Mouse (Mus musculus) NIH3T3 (cell line): ENCODE results near the gene Mycl.
"Not testable (repeated sequence)": the region's sequence is repeated elsewhere in the genome, so short reads cannot be mapped to it uniquely, and the experiment has no call there.

Source experiments
- DNase-seq: peaks from one replicate; pipeline ENCODE4 v3.0.0-alpha.2; 2012; ENCODE audit warnings: low read depth

Gene Mycl

DNA sequence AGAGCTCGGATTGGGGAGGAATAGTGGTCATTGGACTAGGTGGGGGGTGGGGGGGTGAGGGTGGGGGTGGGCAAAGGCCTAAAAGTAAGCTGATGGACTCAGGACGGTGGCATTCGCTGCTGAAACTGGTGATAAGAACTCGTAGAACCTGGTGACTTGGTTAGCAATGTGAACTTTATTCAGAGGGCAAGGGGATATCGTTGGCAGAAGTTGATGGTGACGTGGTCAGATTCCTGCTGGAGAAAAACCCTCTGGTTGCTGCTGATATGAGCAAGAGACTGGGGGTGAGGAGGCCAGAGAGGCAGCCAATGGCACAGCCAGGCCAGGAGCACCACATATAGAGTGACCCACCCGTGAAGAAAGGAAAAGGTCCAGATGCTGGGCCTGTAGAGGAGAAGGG, 14.2 kb upstream of the Mycl start:
- no peak for DNase-seq

GRCm38 (mm10) chr4:122981930-122982329, 13.5 kb upstream of the Mycl start:
- DNase-seq: no peak

- DNase-seq: no peak
Measured at GRCm38 (mm10) chr4:122982537-122982936, 12.9 kb upstream of the Mycl start.

DNA sequence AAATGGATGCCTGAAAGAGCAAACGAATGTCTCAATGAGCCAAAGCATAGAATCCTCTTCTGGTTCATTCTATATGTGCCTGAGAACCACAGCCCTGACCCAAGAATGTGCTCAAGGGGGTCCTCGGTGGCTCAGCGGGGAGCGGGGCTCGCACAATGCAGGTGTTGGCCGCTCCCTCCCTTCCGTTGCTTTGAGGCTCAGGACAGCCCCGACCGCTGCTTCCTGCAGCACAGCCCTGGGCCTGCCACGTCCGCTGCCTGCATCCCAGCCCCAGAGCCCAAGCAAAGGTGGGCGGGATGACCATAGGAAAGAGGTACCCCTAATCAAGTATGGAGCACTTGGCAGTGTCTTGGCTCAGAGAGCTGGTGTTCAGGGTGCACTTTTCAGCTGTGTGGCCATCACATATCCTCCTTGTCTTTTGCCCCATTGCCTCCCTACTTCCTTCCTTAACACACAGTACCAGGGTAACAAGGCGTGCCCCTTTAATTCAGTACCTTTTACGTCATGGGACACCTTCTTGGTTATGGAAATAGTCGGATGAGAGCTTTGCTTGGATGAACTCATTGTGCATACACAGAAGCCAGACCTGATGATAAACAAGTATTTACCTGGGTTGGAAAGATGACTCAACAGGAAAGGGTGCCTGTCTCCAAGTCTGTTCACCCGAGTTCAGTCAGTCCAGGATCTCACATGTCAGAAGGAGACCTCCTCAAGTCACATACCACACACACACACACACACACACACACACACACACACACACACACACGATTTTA, 11.8 kb upstream of the Mycl start:
- DNase-seq: no peak

- peak; percentile 88 for DNase-seq
Measured at GRCm38 (mm10) chr4:122985110-122985509, 10.3 kb upstream of the Mycl start.

- DNase-seq: no peak
Measured at GRCm38 (mm10) chr4:122987421-122987820, 8.0 kb upstream of the Mycl start.

GRCm38 (mm10) chr4:122988004-122988403, 7.4 kb upstream of the Mycl start:
- peak; percentile 46 for DNase-seq

- DNase-seq: no peak
Measured at GRCm38 (mm10) chr4:122991177-122991576, 4.3 kb upstream of the Mycl start.

- DNase-seq: no peak
Measured at GRCm38 (mm10) chr4:122992276-122992675, 3.2 kb upstream of the Mycl start.

GRCm38 (mm10) chr4:122996221-122996617, 767 bp downstream of the Mycl start:
- DNase-seq: no peak

DNA sequence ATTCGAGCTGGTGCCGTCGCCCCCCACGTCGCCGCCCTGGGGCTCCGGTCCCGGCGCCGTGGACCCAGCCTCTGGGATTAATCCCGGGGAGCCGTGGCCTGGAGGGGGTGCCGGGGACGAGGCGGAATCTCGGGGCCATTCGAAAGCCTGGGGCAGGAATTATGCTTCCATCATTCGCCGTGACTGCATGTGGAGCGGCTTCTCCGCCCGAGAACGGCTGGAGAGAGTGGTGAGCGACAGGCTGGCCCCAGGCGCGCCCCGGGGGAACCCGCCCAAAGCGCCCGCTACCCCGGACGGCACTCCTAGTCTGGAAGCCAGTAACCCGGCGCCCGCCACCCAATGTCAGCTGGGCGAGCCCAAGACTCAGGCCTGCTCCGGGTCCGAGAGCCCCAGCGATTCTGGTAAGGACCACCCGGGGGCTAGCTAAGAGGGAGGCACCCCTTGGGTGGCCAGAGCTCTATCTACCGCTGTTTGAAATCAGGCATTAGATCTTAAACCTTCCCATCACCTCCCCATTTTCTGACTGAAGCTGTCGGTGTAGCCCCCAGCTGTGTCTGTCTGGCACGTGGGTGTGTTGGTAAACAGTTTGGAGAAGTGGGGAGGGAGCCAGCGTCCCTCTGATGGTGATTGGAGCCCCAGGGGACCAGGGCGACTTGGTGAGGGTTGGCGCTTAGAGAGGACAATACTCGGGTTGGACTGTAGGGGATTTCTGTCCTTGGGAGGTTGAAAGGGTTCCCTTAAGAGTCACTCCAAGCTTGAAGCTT, 1.3 kb downstream of the Mycl start:
- DNase-seq: no peak

- no peak for DNase-seq
Measured at GRCm38 (mm10) chr4:122998537-122999262, 3.2 kb downstream of the Mycl start.

DNA sequence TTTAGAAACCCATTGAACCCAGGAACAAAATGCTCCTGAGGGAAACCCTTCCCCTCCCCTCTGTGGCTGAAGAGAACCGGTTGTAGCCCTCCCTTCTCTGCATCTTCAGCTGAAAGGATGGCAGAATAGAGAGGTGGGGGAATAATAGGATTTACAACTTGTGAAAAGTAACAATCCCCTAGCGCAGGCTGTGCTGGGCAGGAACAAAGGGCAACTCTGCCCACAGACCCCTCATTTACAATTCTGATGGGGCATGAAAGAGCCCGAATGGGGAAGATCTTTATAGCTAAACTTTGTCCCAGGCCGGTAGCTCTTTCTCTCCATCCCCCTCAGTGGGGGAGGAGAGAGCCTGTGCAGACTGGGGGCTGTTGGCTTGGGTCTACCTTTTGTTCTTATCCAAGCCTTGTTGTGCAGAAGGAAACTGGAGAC, 3.8 kb downstream of the Mycl start:
- no peak for DNase-seq

GRCm38 (mm10) chr4:123000130-123000529, 4.7 kb downstream of the Mycl start:
- DNase-seq: no peak

GRCm38 (mm10) chr4:123000617-123001342, 5.3 kb downstream of the Mycl start:
- DNase-seq: no peak

GRCm38 (mm10) chr4:123005054-123005966, 9.9 kb downstream of the Mycl start:
- DNase-seq: peak; percentile 67

- DNase-seq: not testable (repeated sequence)
Measured at GRCm38 (mm10) chr4:123012501-123012900, 17.0 kb downstream of the Mycl start.

DNA sequence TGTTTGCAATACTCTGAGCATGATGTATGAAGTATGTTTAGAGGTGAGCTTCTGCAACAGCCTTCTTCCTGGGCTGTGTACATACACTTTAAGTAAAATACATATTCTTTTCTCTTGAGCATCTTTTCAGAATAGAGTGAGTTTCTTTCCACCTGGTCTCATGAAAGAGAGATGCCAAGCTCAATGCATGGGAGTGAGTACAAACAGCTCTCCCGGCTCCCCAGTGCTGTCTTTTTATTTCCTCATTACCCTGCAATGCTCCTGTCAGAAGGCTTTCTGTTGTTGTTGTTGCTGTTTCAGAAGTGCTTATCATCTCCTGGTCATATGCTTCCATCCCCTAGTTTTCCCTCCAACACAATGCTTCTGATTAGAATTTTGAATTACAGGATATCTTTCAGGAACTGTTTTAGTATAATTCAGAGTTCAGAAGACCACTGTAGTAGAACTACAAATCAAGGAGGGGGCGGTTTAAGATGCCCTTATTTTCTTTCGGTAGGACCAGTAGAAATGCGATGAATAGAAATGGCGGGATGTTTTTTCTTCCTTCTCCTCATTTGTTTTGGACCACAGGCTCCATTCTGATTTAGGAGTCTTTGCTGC, 18.0 kb downstream of the Mycl start:
- DNase-seq: no peak

DNA sequence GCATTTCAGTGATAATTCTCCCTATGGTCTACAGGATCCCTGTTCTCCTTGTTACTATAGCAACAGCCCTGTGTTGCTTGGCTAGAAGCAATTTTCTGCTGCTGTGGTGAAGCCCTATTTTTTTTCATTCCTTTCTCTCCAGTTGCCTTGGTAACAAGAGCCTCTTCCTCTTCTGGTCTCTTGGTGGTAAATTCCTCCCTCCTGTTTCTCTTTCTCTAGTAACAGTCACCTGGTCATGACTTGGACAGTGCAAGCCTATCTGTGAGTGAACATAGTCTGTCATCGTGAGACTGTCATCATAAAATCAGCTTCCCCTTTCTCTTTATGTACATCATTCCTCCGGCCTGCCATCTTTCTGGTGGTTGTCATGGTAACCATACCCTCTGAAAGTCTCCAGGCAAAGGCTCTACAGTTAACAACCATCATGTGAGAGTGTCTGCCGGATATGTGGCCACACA, 18.5 kb downstream of the Mycl start:
- no peak for DNase-seq

GRCm38 (mm10) chr4:123014501-123015282, 19.2 kb downstream of the Mycl start:
- no peak for DNase-seq
